Mouse (Mus musculus) hindbrain, embryonic 16.5 days (tissue): Measurements from ENCODE around the gene Gpr157. TPM values are rescaled to one million over a fixed set of nuclear protein-coding genes. Genes with fewer than 3 reads are reported as not detected.
A peak's percentile ranks its signal among the peaks of the same experiment; 100 is the strongest.

ENCODE experiments used
- ATAC-seq: fragments of 200-750 bp; cut with Nextera tagmentation; 2 replicates; pipeline ENCODE4 v1.8.0; 2017; ENCODE audit warnings: moderate TSS enrichment, moderate library complexity
- H3K27ac ChIP-seq: fragments of 300-500 bp; sonication (generic); 2 replicates; pipeline ENCODE4 v1.5.1; 2014; ENCODE audit warnings: low read depth, mild to moderate bottlenecking, control low read depth, low read length, moderate library complexity
- H3K27me3 ChIP-seq: fragments of 300-500 bp; sonication (generic); replicated peaks from 2 replicates; pipeline ENCODE4 v1.6.1; 2014; ENCODE audit warnings: low read length; ENCODE audit not compliant: control insufficient read depth, insufficient read depth
- H3K36me3 ChIP-seq: fragments of 300-500 bp; sonication (generic); 2 replicates; pipeline ENCODE4 v1.6.1; 2014; ENCODE audit warnings: mild to moderate bottlenecking, low read length, moderate library complexity, mixed read lengths; ENCODE audit not compliant: control insufficient read depth, insufficient read depth
- H3K4me1 ChIP-seq: fragments of 300-500 bp; sonication (generic); 2 replicates; pipeline ENCODE4 v1.6.1; 2014; ENCODE audit warnings: low read depth, low read length; ENCODE audit not compliant: control insufficient read depth, insufficient read depth
- H3K4me2 ChIP-seq: fragments of 300-500 bp; sonication (generic); 2 replicates; pipeline ENCODE4 v1.6.1; 2014; ENCODE audit warnings: mild to moderate bottlenecking, low read length, control low read depth, moderate library complexity
- H3K4me3 ChIP-seq: fragments of 300-500 bp; sonication (generic); 2 replicates; pipeline ENCODE4 v1.5.1; 2014; ENCODE audit warnings: mild to moderate bottlenecking, low read length, control low read depth, moderate library complexity
- H3K9ac ChIP-seq: fragments of 300-500 bp; sonication (generic); 2 replicates; pipeline ENCODE4 v1.6.1; 2014; ENCODE audit warnings: low read depth, mild to moderate bottlenecking, control low read depth, low read length, moderate library complexity
- H3K9me3 ChIP-seq: fragments of 300-500 bp; sonication (generic); 2 replicates; pipeline ENCODE4 v1.6.1; 2014; ENCODE audit warnings: mild to moderate bottlenecking, low read length, moderate library complexity; ENCODE audit not compliant: control insufficient read depth
- WGBS: fragments of 180-500 bp; shearing (Covaris S2); extraction: QIAGEN DNeasy Blood & Tissue Kit; methylation state at CpG from one replicate; pipeline ENCODE4 v1.1.7; 2014; 5-methylcytosine and 5-hydroxymethylcytosine counted together
- polyA plus RNA-seq: library from polyadenylated mRNA; unstranded; fragments of >200 nt; fragmentation: Nextera tagmentation; extraction: Ambion mirVana; gene quantifications from 2 replicates; pipeline ENCODE4 v1.2.1, GENCODE M21; 2015

Gene Gpr157
- polyA plus RNA-seq, 1 experiment from 2014 or later: 0.50 TPM

DNA sequence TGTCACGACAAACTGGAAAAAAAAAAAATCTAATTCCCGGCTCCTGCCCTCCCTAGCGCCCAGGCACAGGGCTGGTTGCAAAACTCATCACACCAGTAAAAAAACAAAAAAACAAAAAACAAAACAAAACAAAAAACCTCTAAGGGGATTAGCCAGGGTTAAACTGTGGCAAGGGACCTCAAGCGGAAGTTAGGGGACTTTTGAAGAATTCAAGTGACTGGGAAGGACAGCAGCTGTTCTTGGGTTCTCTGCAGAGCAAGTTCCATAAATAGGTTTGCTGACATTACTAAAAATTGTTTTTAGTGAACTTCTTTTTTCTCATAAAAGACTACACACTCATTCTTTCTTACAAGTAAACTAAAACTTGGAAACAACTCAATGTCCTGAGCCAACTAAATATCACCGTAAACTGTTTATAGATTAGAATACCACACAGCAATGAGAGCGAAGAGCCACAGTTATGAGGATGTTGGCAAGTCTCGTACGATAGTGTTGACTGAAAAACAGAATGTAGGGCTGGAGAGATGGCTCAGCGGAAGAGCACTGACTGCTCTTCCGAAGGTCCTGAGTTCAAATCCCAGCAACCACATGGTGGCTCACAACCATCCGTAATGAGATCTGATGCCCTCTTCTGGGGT lies 6.7 kb upstream of the Gpr157 start:
- Histone ChIP-seq H3K9me3 (no peaks in the 10 kb centered on the region), H3K4me1 (no peaks in the 10 kb centered on the region), H3K27me3 (no peaks in the 10 kb centered on the region), H3K4me3 (no peak overlapping the region), H3K36me3 (no peaks in the 10 kb centered on the region), H3K27ac (no peak overlapping the region), H3K9ac (no peak overlapping the region), H3K4me2 (no peak overlapping the region)
- 89% methylated on average over 11 of the region's 11 CpGs for WGBS
- ATAC-seq: no peak

DNA sequence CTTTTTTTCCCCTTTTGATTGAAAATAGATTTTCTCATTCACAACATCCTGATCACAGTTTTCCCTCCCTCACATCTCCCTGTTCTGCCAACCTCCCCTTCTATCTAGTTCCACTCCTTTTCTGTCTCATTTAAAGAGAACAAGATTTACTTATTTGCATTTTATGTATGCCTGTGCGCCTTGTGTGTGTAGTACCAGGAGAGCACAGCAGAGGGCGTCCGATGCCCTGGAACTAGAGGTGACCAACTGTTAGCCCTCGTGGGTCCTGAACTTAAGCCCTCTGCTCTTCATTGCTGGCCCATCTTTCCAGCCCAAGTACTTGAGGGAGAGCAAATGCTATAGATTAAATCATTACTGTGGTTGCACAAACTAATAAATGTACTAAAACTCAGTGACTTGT lies 1.8 kb upstream of the Gpr157 start:
- no peaks in the 10 kb centered on the region; the same call in 1 of the 2 replicates for H3K27me3 ChIP-seq

DNA sequence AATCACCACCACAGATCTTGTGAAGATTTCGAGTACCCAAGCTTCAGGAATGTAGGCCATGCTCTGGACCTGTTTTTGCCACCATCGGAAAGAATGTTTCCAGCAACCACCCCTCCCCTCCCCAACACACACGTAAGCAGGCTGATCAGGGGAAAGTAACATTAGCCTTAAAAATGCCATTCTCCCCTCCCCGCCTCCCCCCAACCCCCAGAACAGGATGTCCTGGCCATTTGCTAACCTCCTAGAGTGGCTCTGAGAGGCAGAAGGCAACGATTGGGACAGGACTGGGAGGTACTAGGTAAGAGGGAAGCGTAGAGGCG lies 364 bp upstream of the Gpr157 start:
- peak overlapping the region; percentile 46 for H3K27ac ChIP-seq
- H3K36me3 ChIP-seq: no peaks in the 10 kb centered on the region
- WGBS: 2% methylated on average over 7 of the region's 7 CpGs
- no peaks in the 10 kb centered on the region; the same call in 1 of the 2 replicates for H3K27me3 ChIP-seq
- no peaks in the 10 kb centered on the region for H3K9me3 ChIP-seq
- H3K4me3 ChIP-seq: peak overlapping the region; percentile 71
- H3K9ac ChIP-seq: peak overlapping the region; percentile 18
- H3K4me2 ChIP-seq: peak overlapping the region; percentile 100
- H3K4me1 ChIP-seq: peaks cover 11% of the 10 kb centered on the region
- peak; percentile 35 for ATAC-seq

More for the DNA sequence above, 1.8 kb upstream of the Gpr157 start:
- 82% methylated on average over 4 of the region's 4 CpGs for WGBS
- no peaks in the 10 kb centered on the region for H3K36me3 ChIP-seq
- H3K4me2 ChIP-seq: no peak overlapping the region
- no peaks in the 10 kb centered on the region for H3K9me3 ChIP-seq
- H3K4me3 ChIP-seq: no peak overlapping the region
- H3K9ac ChIP-seq: no peak overlapping the region
- no peak for ATAC-seq
- no peak overlapping the region for H3K27ac ChIP-seq
- H3K4me1 ChIP-seq: peaks cover 11% of the 10 kb centered on the region

DNA sequence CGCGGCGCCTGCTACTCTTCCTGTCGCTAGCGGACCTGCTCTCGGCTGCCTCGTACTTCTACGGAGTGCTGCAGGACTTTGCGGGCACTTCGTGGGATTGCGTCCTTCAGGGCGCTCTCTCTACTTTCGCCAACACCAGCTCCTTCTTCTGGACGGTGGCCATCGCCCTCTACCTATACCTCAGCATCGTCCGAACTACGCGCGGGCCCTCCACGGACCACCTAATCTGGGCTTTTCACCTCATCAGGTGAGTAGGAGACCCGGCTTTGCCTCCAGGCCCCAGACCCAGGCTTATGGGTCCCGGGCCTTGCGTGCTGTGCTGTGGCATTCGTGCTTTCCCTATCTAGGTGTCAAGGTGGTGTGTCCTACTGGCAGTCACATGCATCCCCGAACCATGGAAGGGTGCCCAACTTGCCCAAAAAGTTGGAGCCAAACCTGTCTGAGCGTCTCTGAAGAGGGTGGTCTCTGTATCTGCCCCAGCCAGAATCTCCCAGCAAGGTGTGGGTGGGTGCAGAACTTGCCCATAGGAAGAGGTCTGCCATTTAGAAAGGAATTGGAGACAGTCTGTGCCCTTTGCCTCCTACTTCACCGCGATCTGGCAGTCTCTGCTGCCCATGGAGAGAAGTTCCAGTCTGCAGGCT lies 845 bp downstream of the Gpr157 start:
- 14% methylated on average over 29 of the region's 29 CpGs for whole genome bisulfite sequencing
- ATAC-seq: no peak
- H3K27me3 ChIP-seq: no peaks in the 10 kb centered on the region; the same call in 1 of the 2 replicates
- no peaks in the 10 kb centered on the region for H3K36me3 ChIP-seq
- peaks cover 11% of the 10 kb centered on the region for H3K4me1 ChIP-seq
- H3K4me3 ChIP-seq: peak overlapping the region; percentile 71
- no peak overlapping the region for H3K27ac ChIP-seq
- H3K9me3 ChIP-seq: no peaks in the 10 kb centered on the region
- peak overlapping the region; percentile 74 for H3K9ac ChIP-seq
- H3K4me2 ChIP-seq: peak overlapping the region; percentile 100

DNA sequence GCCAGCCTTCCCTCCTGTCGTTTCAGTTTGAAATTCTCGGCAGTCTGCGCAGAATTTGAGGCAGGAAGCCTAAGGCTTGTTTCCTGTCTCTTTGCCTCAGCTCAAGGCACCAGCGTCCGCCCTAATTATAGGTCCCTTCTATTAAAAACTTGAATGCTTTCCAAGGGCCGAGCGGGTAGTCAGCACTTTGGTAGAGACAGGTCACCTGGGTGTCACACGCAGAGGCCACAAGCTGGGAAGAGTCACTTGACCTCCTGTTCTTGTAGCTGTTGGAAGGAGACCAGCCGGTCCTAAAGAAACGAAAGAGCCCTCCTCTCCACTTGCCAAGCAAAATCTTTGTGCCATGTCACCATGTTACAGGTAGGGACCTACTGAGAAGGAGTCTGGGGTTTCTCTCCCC lies 2.0 kb downstream of the Gpr157 start:
- WGBS: 77% methylated on average over 10 of the region's 10 CpGs
- Histone ChIP-seq H3K9ac (no peak overlapping the region), H3K4me1 (peaks cover 11% of the 10 kb centered on the region), H3K4me3 (no peak overlapping the region), H3K27ac (no peak overlapping the region), H3K4me2 (no peak overlapping the region), H3K27me3 (no peaks in the 10 kb centered on the region; the same call in 1 of the 2 replicates), H3K9me3 (no peaks in the 10 kb centered on the region), H3K36me3 (no peaks in the 10 kb centered on the region)
- no peak for ATAC-seq

DNA sequence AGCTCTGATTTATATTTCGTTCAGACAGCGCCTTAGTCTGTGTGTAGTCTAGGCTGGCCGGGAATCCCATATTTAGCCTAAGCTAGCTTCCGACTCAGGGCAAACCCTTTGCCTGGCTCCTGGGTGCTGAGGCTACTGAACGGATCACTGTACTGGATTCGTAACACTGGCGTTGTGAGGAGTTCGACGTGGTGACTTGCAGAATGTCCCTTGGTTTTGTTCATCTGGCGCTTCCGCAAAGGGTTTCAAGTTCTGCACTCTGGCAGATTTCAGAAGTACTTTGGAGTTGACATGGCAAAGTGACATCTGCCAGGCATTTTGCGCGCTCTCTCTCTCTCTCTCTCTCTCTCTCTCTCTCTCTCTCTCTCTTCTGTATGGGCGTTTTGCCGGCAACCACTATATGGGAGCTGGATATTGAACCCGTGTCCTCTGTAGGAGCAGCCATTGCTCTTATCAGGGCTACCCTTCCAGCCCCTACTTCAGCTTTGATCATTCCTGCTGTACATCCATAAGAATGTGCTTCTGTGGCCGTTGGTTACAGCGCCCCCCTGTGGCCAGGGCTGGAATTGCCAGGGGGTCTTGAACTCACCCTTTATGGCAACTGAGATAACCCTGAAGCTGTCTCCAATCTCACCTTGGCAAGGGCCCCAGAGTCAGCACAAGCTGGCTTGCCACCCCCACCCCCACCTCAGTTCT lies 4.9 kb downstream of the Gpr157 start:
- no peak overlapping the region for H3K4me3 ChIP-seq
- no peaks in the 10 kb centered on the region for H3K36me3 ChIP-seq
- H3K27ac ChIP-seq: no peak overlapping the region
- H3K4me2 ChIP-seq: no peak overlapping the region
- H3K4me1 ChIP-seq: peaks cover 8% of the 10 kb centered on the region
- no peaks in the 10 kb centered on the region for H3K9me3 ChIP-seq
- no peak for ATAC-seq
- 86% methylated on average over 18 of the region's 18 CpGs for WGBS
- no peak overlapping the region for H3K9ac ChIP-seq
- H3K27me3 ChIP-seq: no peaks in the 10 kb centered on the region; the same call in 1 of the 2 replicates

DNA sequence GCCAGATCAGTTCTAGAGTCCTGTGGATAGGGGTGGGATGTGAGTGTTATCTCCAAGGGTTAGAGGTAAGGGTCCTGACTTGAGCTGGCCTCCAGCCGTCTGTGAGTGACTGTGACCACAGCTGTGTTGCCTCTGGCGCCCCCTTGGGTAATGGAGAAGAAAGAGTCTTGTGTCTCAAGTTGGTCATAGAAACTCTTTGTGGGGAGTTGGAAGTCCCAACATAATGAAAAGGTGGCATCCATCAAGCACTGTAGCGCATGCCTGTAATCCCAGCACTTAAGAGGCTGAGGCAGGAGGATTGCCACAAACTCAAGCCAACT lies 5.4 kb downstream of the Gpr157 start:
- Histone ChIP-seq H3K9ac (no peak overlapping the region), H3K4me3 (no peak overlapping the region), H3K27me3 (no peaks in the 10 kb centered on the region; the same call in 1 of the 2 replicates), H3K4me1 (peaks cover 7% of the 10 kb centered on the region), H3K27ac (no peak overlapping the region), H3K4me2 (no peak overlapping the region), H3K9me3 (no peaks in the 10 kb centered on the region), H3K36me3 (no peaks in the 10 kb centered on the region)
- WGBS: 65% methylated on average over 3 of the region's 3 CpGs
- ATAC-seq: no peak

DNA sequence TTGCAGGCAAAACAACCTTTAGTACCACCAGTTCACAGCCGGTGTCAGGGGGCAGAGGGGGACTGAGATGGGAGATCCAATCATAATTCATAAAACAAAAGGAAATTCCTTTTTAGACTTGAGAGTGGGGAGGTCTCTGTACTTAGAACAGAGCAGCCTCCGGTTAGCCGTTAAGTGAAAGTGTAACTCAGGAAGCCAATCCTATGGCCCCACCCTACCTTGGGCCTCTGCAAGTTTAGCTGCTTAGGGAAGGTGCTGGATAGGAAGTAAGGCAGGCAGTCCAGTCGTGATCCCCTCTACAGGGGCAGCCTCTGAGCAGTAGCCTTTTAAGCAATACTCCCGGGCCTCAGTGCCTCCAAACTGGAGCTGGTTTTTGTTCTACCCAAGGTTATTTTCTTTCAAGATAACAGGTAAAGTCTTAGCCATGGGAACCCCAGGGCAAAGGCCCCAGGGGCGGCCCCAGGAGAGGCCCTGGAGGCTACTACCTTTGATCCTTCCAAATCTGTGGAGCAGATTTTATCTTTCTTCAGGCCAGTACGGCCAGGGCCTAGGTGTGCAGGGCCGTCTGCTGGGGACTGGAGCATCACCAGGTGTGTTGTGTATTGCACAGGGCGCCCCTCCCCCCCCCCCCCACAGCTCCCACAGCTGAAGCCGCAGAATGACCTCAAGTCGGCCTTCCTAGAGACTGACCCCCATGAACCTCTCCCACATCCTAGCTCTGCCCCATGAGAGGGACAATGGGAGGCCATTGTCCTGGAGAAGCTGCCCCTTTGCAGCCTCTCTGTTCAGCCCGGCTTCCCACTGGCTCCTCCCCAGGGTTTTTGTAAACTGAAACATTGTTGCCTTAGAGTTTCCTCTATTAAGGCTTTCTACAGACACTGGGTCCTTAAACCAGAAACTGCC lies 6.6 kb downstream of the Gpr157 start:
- ATAC-seq: no peak
- Histone ChIP-seq H3K27me3 (no peaks in the 10 kb centered on the region; the same call in 1 of the 2 replicates), H3K9ac (no peak overlapping the region), H3K9me3 (no peaks in the 10 kb centered on the region), H3K36me3 (no peaks in the 10 kb centered on the region), H3K4me2 (no peak overlapping the region), H3K4me3 (no peak overlapping the region), H3K4me1 (no peaks in the 10 kb centered on the region), H3K27ac (no peak overlapping the region)
- 34% methylated on average over 11 of the region's 12 CpGs for WGBS

DNA sequence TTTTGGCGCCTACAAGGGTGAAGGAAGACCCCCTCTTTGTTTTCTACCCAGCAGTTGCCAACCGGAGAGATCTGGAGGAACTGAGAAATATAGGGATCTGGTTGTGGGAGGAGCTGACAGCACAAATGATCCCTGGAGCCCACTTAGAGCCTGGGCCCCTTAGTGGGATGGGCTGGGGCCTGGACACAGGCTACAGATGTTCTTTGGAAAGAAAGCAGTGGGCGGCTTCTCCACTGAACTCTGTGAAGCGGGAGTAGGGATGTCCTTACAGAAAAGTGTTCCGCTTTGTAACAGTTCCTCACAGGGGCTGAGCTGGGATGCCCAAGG lies 7.3 kb downstream of the Gpr157 start:
- Histone ChIP-seq H3K36me3 (no peaks in the 10 kb centered on the region), H3K27ac (no peak overlapping the region), H3K4me2 (no peak overlapping the region), H3K9ac (no peak overlapping the region), H3K4me1 (no peaks in the 10 kb centered on the region), H3K4me3 (no peak overlapping the region), H3K27me3 (no peaks in the 10 kb centered on the region; the same call in 1 of the 2 replicates), H3K9me3 (no peaks in the 10 kb centered on the region)
- WGBS: 25% methylated on average over 5 of the region's 5 CpGs
- no peak for ATAC-seq
